ENCODE assay signal across 27 mouse cellular contexts in the genomic region with DNA sequence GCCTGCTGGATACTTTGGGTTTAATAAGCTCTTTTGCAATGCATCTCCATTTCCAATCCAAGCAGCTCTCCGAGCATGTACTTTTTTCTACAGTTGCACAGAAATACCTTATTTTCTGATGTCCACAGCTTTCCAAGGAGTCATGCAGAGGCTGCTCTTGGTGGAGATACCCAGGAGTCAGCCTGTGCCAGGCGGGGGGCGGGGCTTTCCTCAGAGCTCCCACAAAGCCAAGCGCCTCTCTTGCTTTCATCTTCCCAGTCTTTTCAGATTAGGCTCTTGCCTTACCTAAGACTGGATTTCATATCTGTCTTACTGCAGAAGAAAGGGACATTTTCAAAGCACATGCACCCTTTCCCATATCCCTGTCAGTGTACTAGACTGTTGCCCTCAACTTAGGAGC.
DNase-seq lines count a peak whose midpoint lies in the region; ATAC-seq and TF ChIP-seq lines count a peak whose summit lies in the region.
"Had no signal": no experiment of that assay in that cellular context is flagged by ENCODE, and none has a peak within 500 bp of the region (broad histone marks: within the 10 kb centered on the region; RNA-seq: fewer than 3 reads in every experiment).

No protein-coding gene starts in this region.

- H3K27ac ChIP-seq in spleen, adult 2 months (ENCODE audit: insufficient read depth, low read length): peak overlapping the region; percentile 71
- H3K27ac ChIP-seq: embryonic facial prominence, embryonic 13.5 days; embryonic facial prominence, embryonic 15.5 days; forebrain, embryonic 10.5 days; forebrain, embryonic 12.5 days had no signal

- no peak for TF ChIP-seq POLR2A in spleen, adult 2 months (IDR thresholded peaks at IDR 0.05; ENCODE audit: low read depth, low read length)

- WGBS in spleen, adult 2 months: 83% methylated on average over 4 of the region's 4 CpGs

- TF ChIP-seq CTCF in spleen, adult 2 months (IDR thresholded peaks at IDR 0.05; ENCODE audit: extremely low read depth, insufficient read depth, insufficient read length, insufficient replicate concordance): no peak

- DNase-seq in CD4-positive, CD25-positive, alpha-beta regulatory T cell, adult 2 months (ENCODE audit: low read depth, low spot score): peak; percentile 32
- DNase-seq in spleen, adult 2 months (ENCODE audit: low read depth in 1 of 2, low spot score in 2 of 2): no peak
- DNase-seq in spleen, adult 18-20 months: no peak
- peak; percentile 58 for DNase-seq in thymus, postnatal 14 days
- no peak for DNase-seq in thymus, adult 18-20 months
- no peak for DNase-seq in adrenal gland, adult 8-10 months
- DNase-seq: adrenal gland, postnatal 10 days; adrenal gland, postnatal 25 days; B cell, adult 2 months; cerebellum, adult 11 months; cerebellum, adult 18-20 months; cerebellum, adult 8-10 months; cerebellum, adult 9-11 months; cerebellum, postnatal 14 days; cerebellum, postnatal 36 days; embryo, embryonic 11 days had no signal

- H3K4me3 ChIP-seq in spleen, adult 2 months (ENCODE audit: extremely low read depth, insufficient read depth, insufficient read length): no peak overlapping the region
- H3K4me3 ChIP-seq: embryonic facial prominence, embryonic 13.5 days; embryonic facial prominence, embryonic 15.5 days; erythroblast, embryonic 14.5 days; forebrain, embryonic 10.5 days; forebrain, embryonic 12.5 days had no signal

- no peaks in the 10 kb centered on the region for H3K27me3 ChIP-seq in spleen, adult 2 months (ENCODE audit: control insufficient read depth, insufficient read depth, low read length)
- H3K27me3 ChIP-seq: CH12.LX; embryonic facial prominence, embryonic 13.5 days; embryonic facial prominence, embryonic 15.5 days; forebrain, embryonic 12.5 days; Patski had no signal

- ATAC-seq in CD4-positive, CD25-positive, alpha-beta regulatory T cell, adult 4 months: no peak
- ATAC-seq: forebrain, embryonic 14.5 days; forebrain, embryonic 16.5 days; Patski had no signal

- no peaks in the 10 kb centered on the region for H3K36me3 ChIP-seq in spleen, adult 2 months (ENCODE audit: control insufficient read depth, insufficient read depth, low read length)
- H3K36me3 ChIP-seq: embryonic facial prominence, embryonic 13.5 days; embryonic facial prominence, embryonic 15.5 days; forebrain, embryonic 10.5 days; forebrain, embryonic 12.5 days; G1E had no signal

- peaks cover 29% of the 10 kb centered on the region for H3K4me1 ChIP-seq in spleen, adult 2 months (ENCODE audit: control insufficient read depth, insufficient read depth, insufficient read length)
- H3K4me1 ChIP-seq: embryonic facial prominence, embryonic 15.5 days; forebrain, embryonic 10.5 days; forebrain, embryonic 12.5 days had no signal

Comparison
In these comparisons a context has a peak if more than half of its experiments do, and no peak if none do; other contexts are left out.
1. DNase-seq: peak in CD4-positive, CD25-positive, alpha-beta regulatory T cell, adult 2 months (single experiment) and thymus, postnatal 14 days (single experiment); none in spleen, adult 2 months (0 of 2), spleen, adult 18-20 months (0 of 2), thymus, adult 18-20 months (0 of 2) and adrenal gland, adult 8-10 months (single experiment).